11 mouse cellular contexts compared by ENCODE assay signal in genomic region chr17:64407255-64408011, GRCm38 (mm10).
DNase-seq lines count a peak whose midpoint lies in the region; ATAC-seq and TF ChIP-seq lines count a peak whose summit lies in the region.
"Had no signal": no experiment of that assay in that cellular context is flagged by ENCODE, and none has a peak within 500 bp of the region (broad histone marks: within the 10 kb centered on the region; RNA-seq: fewer than 3 reads in every experiment).

No protein-coding gene starts in this region.

- 25% methylated on average over 13 of the region's 13 CpGs for WGBS in kidney, embryonic 15.5 days
- WGBS in forebrain, embryonic 16.5 days: 46% methylated on average over 13 of the region's 13 CpGs
- 18% methylated on average over 13 of the region's 13 CpGs for WGBS in limb, embryonic 12.5 days
- WGBS in thymus, adult 2 months: 89% methylated on average over 13 of the region's 13 CpGs

- H3K4me1 ChIP-seq in kidney, embryonic 15.5 days: peaks cover 11% of the 10 kb centered on the region
- H3K4me1 ChIP-seq in forebrain, embryonic 16.5 days (replicated peaks; ENCODE audit: control insufficient read depth, insufficient read depth, low read length): peaks cover 12% of the 10 kb centered on the region
- H3K4me1 ChIP-seq in limb, embryonic 12.5 days (replicated peaks): peaks cover 22% of the 10 kb centered on the region
- H3K4me1 ChIP-seq in thymus, adult 2 months (replicated peaks; ENCODE audit: control insufficient read depth, insufficient read depth, low read length): no peaks in the 10 kb centered on the region

- no peak for TF ChIP-seq CTCF in thymus, adult 2 months (IDR thresholded peaks at IDR 0.05; ENCODE audit: borderline replicate concordance, control insufficient read depth, extremely low read depth, insufficient read depth, low read length, poor library complexity)

- H3K27me3 ChIP-seq in kidney, embryonic 15.5 days: no peaks in the 10 kb centered on the region
- no peaks in the 10 kb centered on the region for H3K27me3 ChIP-seq in forebrain, embryonic 16.5 days (replicated peaks; ENCODE audit: control insufficient read depth, insufficient read depth, low read length)
- H3K27me3 ChIP-seq in limb, embryonic 12.5 days: no peaks in the 10 kb centered on the region
- no peaks in the 10 kb centered on the region for H3K27me3 ChIP-seq in thymus, adult 2 months (ENCODE audit: control insufficient read depth, insufficient read depth, low read length)

- ATAC-seq in kidney, embryonic 15.5 days (replicated peaks; ENCODE audit: low FRiP score): no peak
- peak; percentile 82 for ATAC-seq in forebrain, embryonic 16.5 days
- peak; percentile 18; the same call in 1 of the 2 replicates for ATAC-seq in limb, embryonic 12.5 days (ENCODE audit: insufficient number of reproducible peaks, insufficient read depth, low FRiP score, low TSS enrichment, low read depth)

- H3K9me3 ChIP-seq in kidney, embryonic 15.5 days (replicated peaks): no peaks in the 10 kb centered on the region
- no peaks in the 10 kb centered on the region for H3K9me3 ChIP-seq in forebrain, embryonic 16.5 days (ENCODE audit: control insufficient read depth, low read length)
- peaks cover 6% of the 10 kb centered on the region; the same call in 1 of the 2 replicates for H3K9me3 ChIP-seq in limb, embryonic 12.5 days

- no peak overlapping the region for H3K9ac ChIP-seq in kidney, embryonic 15.5 days
- no peak overlapping the region for H3K9ac ChIP-seq in forebrain, embryonic 16.5 days (replicated peaks; ENCODE audit: low read depth, low read length)
- H3K9ac ChIP-seq in limb, embryonic 12.5 days (replicated peaks): no peak overlapping the region
- H3K9ac ChIP-seq: hindbrain, embryonic 14.5 days had no signal

- H3K27ac ChIP-seq in kidney, embryonic 15.5 days: no peak overlapping the region
- H3K27ac ChIP-seq in forebrain, embryonic 16.5 days (ENCODE audit: low read length): peak overlapping the region; percentile 42
- H3K27ac ChIP-seq in limb, embryonic 12.5 days: peak overlapping the region; percentile 60; the same call in 1 of the 2 replicates
- H3K27ac ChIP-seq in thymus, adult 2 months (ENCODE audit: control insufficient read depth, insufficient read depth, low read length): no peak overlapping the region
- H3K27ac ChIP-seq: hindbrain, embryonic 14.5 days had no signal

- H3K4me3 ChIP-seq in kidney, embryonic 15.5 days (replicated peaks): no peak overlapping the region
- H3K4me3 ChIP-seq in forebrain, embryonic 16.5 days (replicated peaks; ENCODE audit: low read length): no peak overlapping the region
- no peak overlapping the region for H3K4me3 ChIP-seq in limb, embryonic 12.5 days (replicated peaks)
- H3K4me3 ChIP-seq in thymus, adult 2 months (ENCODE audit: control insufficient read depth, insufficient read depth, low read length): no peak overlapping the region

- TF ChIP-seq POLR2A in thymus, adult 2 months (IDR thresholded peaks at IDR 0.05; ENCODE audit: control insufficient read depth, extremely low read depth, insufficient read depth, low read length, poor library complexity): no peak

- peak overlapping the region; percentile 28 for H3K4me2 ChIP-seq in kidney, embryonic 15.5 days
- peak overlapping the region; percentile 25 for H3K4me2 ChIP-seq in forebrain, embryonic 16.5 days (ENCODE audit: low read length)
- peak overlapping the region; percentile 41 for H3K4me2 ChIP-seq in limb, embryonic 12.5 days
- H3K4me2 ChIP-seq: hindbrain, embryonic 14.5 days had no signal

- DNase-seq in kidney, postnatal 4 days: no peak
- DNase-seq in NIH3T3 (ENCODE audit: low read depth): peak; percentile 74
- no peak for DNase-seq in thymus, adult 2 months
- DNase-seq in urinary bladder, postnatal 10 days (ENCODE audit: low spot score): no peak
- no peak for DNase-seq in urinary bladder, postnatal 36 days (ENCODE audit: low spot score in 2 of 2)
- DNase-seq: cerebellum, postnatal 36 days; liver had no signal

- H3K36me3 ChIP-seq in kidney, embryonic 15.5 days: no peaks in the 10 kb centered on the region
- no peaks in the 10 kb centered on the region for H3K36me3 ChIP-seq in forebrain, embryonic 16.5 days (ENCODE audit: control insufficient read depth, insufficient read depth)
- no peaks in the 10 kb centered on the region for H3K36me3 ChIP-seq in limb, embryonic 12.5 days
- no peaks in the 10 kb centered on the region for H3K36me3 ChIP-seq in thymus, adult 2 months (ENCODE audit: control insufficient read depth, insufficient read depth, low read length)

Comparison
In these comparisons a context has a peak if more than half of its experiments do, and no peak if none do; other contexts are left out.
1. H3K27ac ChIP-seq: peak in forebrain, embryonic 16.5 days (single experiment) and limb, embryonic 12.5 days (single experiment); none in kidney, embryonic 15.5 days (single experiment) and thymus, adult 2 months (single experiment).
2. Peak in every context shown above with its lines, with median percentiles within 50 percentile points of each other: H3K4me2 ChIP-seq.